Mouse (Mus musculus) heart, embryonic 16.5 days (tissue): ENCODE data around the gene Atg10. TPM values are rescaled to one million over a fixed set of nuclear protein-coding genes. Genes with fewer than 3 reads are reported as not detected.

Experiments
- ATAC-seq: fragments of 200-750 bp; cut with Nextera tagmentation; replicated peaks from 2 replicates; pipeline ENCODE4 v1.8.0; 2017; ENCODE audit warnings: moderate number of reproducible peaks; ENCODE audit not compliant: insufficient read depth, low FRiP score; ENCODE audit errors: extremely low read depth
- H3K27ac ChIP-seq: fragments of 300-500 bp; sonication (generic); 2 replicates; pipeline ENCODE4 v1.5.1; 2014; ENCODE audit warnings: mild to moderate bottlenecking, low read length, control low read depth, moderate library complexity
- H3K27me3 ChIP-seq: fragments of 300-500 bp; sonication (generic); 2 replicates; pipeline ENCODE4 v1.6.1; 2014; ENCODE audit warnings: low read length, mixed read lengths; ENCODE audit not compliant: control insufficient read depth, insufficient read depth
- H3K36me3 ChIP-seq: fragments of 300-500 bp; sonication (generic); 2 replicates; pipeline ENCODE4 v1.6.1; 2014; ENCODE audit not compliant: control insufficient read depth, insufficient read depth
- H3K4me1 ChIP-seq: fragments of 300-500 bp; sonication (generic); 2 replicates; pipeline ENCODE4 v1.6.1; 2014; ENCODE audit warnings: low read length, mixed read lengths; ENCODE audit not compliant: control insufficient read depth, insufficient read depth
- H3K4me2 ChIP-seq: fragments of 300-500 bp; sonication (generic); 2 replicates; pipeline ENCODE4 v1.6.1; 2014; ENCODE audit warnings: low read depth, mild to moderate bottlenecking, control low read depth, low read length
- H3K4me3 ChIP-seq: fragments of 300-500 bp; sonication (generic); 2 replicates; pipeline ENCODE4 v1.5.1; 2014; ENCODE audit warnings: mild to moderate bottlenecking, control low read depth, low read length
- H3K9ac ChIP-seq: fragments of 300-500 bp; sonication (generic); 2 replicates; pipeline ENCODE4 v1.6.1; 2014; ENCODE audit warnings: low read length, control low read depth
- H3K9me3 ChIP-seq: fragments of 300-500 bp; sonication (generic); replicated peaks from 2 replicates; pipeline ENCODE4 v1.6.1; 2016; ENCODE audit warnings: low read length; ENCODE audit not compliant: control insufficient read depth
- WGBS: fragments of 180-500 bp; shearing (Covaris S2); extraction: QIAGEN DNeasy Blood & Tissue Kit; methylation state at CpG from one replicate; pipeline ENCODE4 v1.1.7; 2014; 5-methylcytosine and 5-hydroxymethylcytosine counted together
- polyA plus RNA-seq: library from polyadenylated mRNA; unstranded; fragments of >200 nt; fragmentation: Nextera tagmentation; extraction: Ambion mirVana; gene quantifications from 2 replicates; pipeline ENCODE4 v1.2.1, GENCODE M21; 2015

Atg10 gene
- polyA plus RNA-seq, 1 experiment from 2014 or later: 31.3 TPM

DNA sequence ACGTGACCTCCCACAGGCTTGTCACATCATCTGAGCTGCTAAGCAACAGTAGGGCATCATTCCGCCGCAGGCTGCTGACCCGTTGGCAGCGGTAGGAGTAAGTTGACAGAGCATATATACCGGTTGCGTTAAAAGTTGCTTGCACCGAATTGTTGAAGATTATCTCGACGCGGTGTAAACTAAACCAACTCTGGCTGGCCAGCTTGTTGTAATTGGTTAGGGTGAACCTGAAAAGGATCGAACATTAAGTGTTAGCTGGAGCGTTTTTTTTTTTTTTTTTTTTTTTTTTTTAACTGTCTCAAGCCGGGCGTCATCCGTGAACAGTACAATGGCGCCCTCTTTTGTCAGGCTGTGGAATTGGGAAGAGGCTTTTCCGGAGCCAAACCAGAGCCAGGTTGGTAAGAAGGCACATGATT lies 337.2 kb downstream of the Atg10 start:
- ATAC-seq: peak; percentile 50
- peak overlapping the region; percentile 51 for H3K4me3 ChIP-seq
- no peaks in the 10 kb centered on the region for H3K27me3 ChIP-seq
- H3K9ac ChIP-seq: peak overlapping the region; percentile 42
- under 1% methylated on average over 18 of the region's 18 CpGs for WGBS
- H3K9me3 ChIP-seq: no peaks in the 10 kb centered on the region
- peak overlapping the region; percentile 65 for H3K4me2 ChIP-seq
- no peaks in the 10 kb centered on the region for H3K36me3 ChIP-seq
- peaks cover 14% of the 10 kb centered on the region for H3K4me1 ChIP-seq
- peak overlapping the region; percentile 78 for H3K27ac ChIP-seq

DNA sequence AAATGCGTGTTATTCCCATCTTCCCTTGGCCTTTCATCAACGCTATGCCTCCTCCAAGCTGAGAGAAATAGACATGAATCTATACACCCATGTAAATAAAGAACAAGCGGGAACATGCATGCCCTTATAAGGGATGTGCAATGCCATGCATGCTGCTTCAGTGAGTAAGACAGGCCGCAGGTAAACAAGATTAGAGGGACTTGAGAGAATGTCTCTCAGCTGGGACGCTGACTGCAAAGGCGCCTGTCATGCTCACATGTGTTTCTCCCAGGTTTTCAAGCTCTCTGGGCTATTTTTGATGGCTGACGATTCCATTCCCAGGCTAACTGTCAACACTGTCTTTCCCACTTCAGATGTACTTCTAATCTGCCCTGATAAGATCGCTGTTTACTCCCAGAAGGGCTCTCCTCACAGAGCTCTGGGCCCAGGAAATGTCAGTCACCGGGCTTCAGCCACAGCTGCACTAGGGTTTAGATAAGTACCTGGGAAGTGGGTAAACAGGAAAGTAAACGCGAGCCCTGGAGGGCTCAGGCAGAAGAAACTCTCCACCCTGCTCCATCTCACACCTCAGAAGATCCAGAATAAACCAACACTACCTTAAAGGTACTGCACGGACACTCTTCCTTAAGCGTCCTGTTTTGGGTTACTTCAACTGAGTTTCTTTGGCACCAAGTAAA lies 337.8 kb downstream of the Atg10 start:
- Histone ChIP-seq H3K9ac (peak overlapping the region; percentile 42), H3K9me3 (no peaks in the 10 kb centered on the region), H3K27me3 (no peaks in the 10 kb centered on the region), H3K4me3 (peak overlapping the region; percentile 51), H3K4me1 (peaks cover 14% of the 10 kb centered on the region), H3K4me2 (peak overlapping the region; percentile 65), H3K36me3 (no peaks in the 10 kb centered on the region), H3K27ac (peak overlapping the region; percentile 78)
- 15% methylated on average over 13 of the region's 13 CpGs for WGBS
- ATAC-seq: peak; percentile 91

Other genes with a start within 250 kb of the Atg10 start
- gene Ssbp2, start 236.3 kb upstream of the Atg10 start, polyA plus RNA-seq: 111 and 114 TPM in 2 replicates